Mouse (Mus musculus): ENCODE measurements around the gene Bsn. TPM values are rescaled to one million over a fixed set of nuclear protein-coding genes. Genes with fewer than 3 reads are reported as not detected.

Gene Bsn
- polyA plus RNA-seq, 1 experiment: 70.0 TPM

DNA sequence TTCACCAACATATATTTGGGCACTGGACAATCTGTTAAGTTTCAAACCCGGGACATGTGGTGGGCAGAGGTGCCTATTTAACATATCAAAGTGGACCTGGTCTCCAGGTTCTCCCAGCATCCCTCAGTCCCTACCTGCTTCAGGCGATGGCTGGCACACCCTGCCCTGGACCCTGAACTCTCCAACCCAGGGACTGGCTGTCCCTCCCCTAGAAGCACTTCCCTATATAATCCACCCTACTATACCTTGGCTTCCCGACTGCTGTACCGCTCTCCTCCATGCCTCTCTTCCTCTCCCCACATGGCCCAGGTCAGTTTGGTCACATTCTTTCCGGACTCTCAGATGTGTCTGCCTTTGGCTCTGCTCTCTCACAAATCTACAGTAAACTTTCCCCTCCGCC is 44.4 kb downstream of the Bsn start:
- H3K4me3 ChIP-seq (replicated peaks; ENCODE audit: insufficient read depth, low read depth, low read length): no peak overlapping the region
- H3K4me1 ChIP-seq (ENCODE audit: control insufficient read depth, insufficient read depth, low read length): peaks cover 70% of the 10 kb centered on the region
- DNase-seq: peak in 1 of 2 experiments; percentile 32
- WGBS: 41% methylated on average over 6 of the region's 6 CpGs
- H3K27me3 ChIP-seq (ENCODE audit: control insufficient read depth, insufficient read depth, low read length): no peaks in the 10 kb centered on the region
- peak overlapping the region; percentile 73 for H3K27ac ChIP-seq (ENCODE audit: insufficient read depth, low read length)
- TF ChIP-seq CTCF (IDR thresholded peaks at IDR 0.05; ENCODE audit: borderline replicate concordance, insufficient read depth, low read depth, low read length) (no peak), POLR2A (IDR thresholded peaks at IDR 0.05; ENCODE audit: borderline replicate concordance, insufficient read depth, low read length) (no peak)

DNA sequence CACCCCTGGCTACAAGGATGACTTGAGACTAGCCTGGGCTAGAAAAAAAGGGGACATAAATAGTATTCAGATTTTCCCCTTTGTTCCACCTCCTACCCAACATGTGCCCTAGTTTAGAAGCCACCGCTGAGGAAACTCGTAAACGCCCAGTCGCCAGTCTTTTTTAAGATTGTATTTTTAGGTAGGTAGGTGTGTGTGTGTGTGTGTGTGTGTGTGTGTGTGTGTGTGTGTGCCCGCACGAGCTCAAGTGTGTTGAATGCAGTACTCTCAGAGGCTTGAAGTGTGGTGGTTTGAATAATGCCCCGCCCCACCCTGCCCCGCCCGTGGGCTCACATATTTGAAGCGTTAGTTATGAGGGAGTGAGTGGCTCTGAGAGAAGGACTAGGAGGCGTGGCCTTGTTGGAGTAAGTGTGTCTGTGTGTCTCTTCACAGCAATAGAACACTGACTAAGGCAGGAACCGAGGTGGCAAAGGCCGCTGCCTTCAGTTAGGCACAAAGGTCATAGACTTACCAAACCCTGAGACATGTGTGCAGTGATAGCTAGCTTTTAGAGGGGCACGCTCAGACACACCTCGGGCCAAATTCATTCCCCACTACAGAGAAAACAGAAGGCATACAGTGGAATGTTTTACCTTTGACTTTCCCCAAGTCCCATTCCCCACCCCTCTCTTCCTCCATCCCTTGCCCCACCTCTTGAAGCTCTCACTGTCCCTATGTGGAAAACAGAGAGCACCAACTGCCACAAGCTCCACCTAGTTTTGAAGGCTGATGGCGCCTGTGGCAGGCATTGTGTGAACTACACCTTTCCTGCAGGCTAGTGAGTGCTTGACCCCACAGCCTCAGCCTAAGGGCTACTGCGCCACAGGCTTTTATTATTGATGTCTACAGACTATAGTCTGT is 45.6 kb downstream of the Bsn start:
- TF ChIP-seq POLR2A (IDR thresholded peaks at IDR 0.05; ENCODE audit: borderline replicate concordance, insufficient read depth, low read length): no peak
- no peak for TF ChIP-seq CTCF (IDR thresholded peaks at IDR 0.05; ENCODE audit: borderline replicate concordance, insufficient read depth, low read depth, low read length)
- H3K4me1 ChIP-seq (ENCODE audit: control insufficient read depth, insufficient read depth, low read length): peaks cover 76% of the 10 kb centered on the region

DNA sequence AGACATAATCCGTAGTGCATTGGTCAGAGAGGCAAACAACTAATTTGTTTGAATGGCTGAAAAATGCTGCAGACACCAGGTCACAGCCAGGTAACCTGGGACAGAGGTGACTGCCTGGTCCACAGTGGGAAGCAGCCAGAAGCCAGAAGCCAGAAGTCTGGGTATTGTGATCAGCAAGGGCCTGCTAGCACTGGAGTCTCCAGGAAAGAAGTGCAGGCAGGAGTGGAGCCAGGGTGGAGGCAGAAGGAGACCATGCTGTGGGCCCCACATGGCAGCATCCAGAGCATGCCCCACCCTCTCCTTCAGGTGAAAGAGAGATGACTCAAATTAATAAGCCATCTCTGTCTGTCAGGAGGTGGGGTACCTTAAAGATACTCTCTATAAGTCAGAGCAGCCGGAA is 46.7 kb downstream of the Bsn start:
- WGBS: 62% methylated on average over 2 of the region's 2 CpGs
- no peaks in the 10 kb centered on the region for H3K27me3 ChIP-seq (ENCODE audit: control insufficient read depth, insufficient read depth, low read length)
- H3K27ac ChIP-seq (ENCODE audit: insufficient read depth, low read length): peak overlapping the region; percentile 77
- no peak overlapping the region for H3K4me3 ChIP-seq (replicated peaks; ENCODE audit: insufficient read depth, low read depth, low read length)
- TF ChIP-seq POLR2A (IDR thresholded peaks at IDR 0.05; ENCODE audit: borderline replicate concordance, insufficient read depth, low read length): no peak
- TF ChIP-seq CTCF (IDR thresholded peaks at IDR 0.05; ENCODE audit: borderline replicate concordance, insufficient read depth, low read depth, low read length): no peak
- DNase-seq: peak; percentile 50 to 62
- H3K4me1 ChIP-seq (ENCODE audit: control insufficient read depth, insufficient read depth, low read length): peaks cover 79% of the 10 kb centered on the region

More for the DNA sequence above, 45.6 kb downstream of the Bsn start:
- whole genome bisulfite sequencing: 59% methylated on average over 17 of the region's 17 CpGs
- no peaks in the 10 kb centered on the region for H3K27me3 ChIP-seq (ENCODE audit: control insufficient read depth, insufficient read depth, low read length)
- no peak overlapping the region for H3K4me3 ChIP-seq (replicated peaks; ENCODE audit: insufficient read depth, low read depth, low read length)
- peak in 1 of 2 experiments; percentile 27 for DNase-seq
- H3K27ac ChIP-seq (ENCODE audit: insufficient read depth, low read length): peak overlapping the region; percentile 73

DNA sequence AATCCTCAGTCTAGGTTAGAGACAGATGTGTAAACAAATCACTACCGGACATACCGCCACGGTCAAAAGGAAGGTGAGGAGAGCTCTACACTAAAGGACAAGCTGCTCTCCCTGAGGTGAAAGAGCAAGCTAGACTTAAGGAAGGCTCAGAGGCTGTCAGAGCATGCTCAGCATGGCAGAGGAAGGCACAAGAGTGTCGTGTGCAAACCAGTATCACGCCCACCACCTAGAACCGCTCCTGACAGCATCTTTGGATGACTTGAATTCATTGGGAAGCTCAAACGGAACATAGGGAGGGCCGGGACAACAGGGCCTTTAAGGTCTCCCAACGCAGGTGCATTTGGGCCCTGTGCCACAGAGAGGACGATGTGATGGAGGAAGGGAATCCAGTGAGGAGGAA is 48.8 kb downstream of the Bsn start:
- TF ChIP-seq CTCF (IDR thresholded peaks at IDR 0.05; ENCODE audit: borderline replicate concordance, insufficient read depth, low read depth, low read length) (no peak), POLR2A (IDR thresholded peaks at IDR 0.05; ENCODE audit: borderline replicate concordance, insufficient read depth, low read length) (no peak)
- Histone ChIP-seq H3K27me3 (ENCODE audit: control insufficient read depth, insufficient read depth, low read length) (no peaks in the 10 kb centered on the region), H3K4me1 (ENCODE audit: control insufficient read depth, insufficient read depth, low read length) (peaks cover 80% of the 10 kb centered on the region), H3K27ac (ENCODE audit: insufficient read depth, low read length) (peak overlapping the region; percentile 81), H3K4me3 (replicated peaks; ENCODE audit: insufficient read depth, low read depth, low read length) (no peak overlapping the region)
- WGBS: 45% methylated on average over 10 of the region's 10 CpGs
- no peak for DNase-seq

DNA sequence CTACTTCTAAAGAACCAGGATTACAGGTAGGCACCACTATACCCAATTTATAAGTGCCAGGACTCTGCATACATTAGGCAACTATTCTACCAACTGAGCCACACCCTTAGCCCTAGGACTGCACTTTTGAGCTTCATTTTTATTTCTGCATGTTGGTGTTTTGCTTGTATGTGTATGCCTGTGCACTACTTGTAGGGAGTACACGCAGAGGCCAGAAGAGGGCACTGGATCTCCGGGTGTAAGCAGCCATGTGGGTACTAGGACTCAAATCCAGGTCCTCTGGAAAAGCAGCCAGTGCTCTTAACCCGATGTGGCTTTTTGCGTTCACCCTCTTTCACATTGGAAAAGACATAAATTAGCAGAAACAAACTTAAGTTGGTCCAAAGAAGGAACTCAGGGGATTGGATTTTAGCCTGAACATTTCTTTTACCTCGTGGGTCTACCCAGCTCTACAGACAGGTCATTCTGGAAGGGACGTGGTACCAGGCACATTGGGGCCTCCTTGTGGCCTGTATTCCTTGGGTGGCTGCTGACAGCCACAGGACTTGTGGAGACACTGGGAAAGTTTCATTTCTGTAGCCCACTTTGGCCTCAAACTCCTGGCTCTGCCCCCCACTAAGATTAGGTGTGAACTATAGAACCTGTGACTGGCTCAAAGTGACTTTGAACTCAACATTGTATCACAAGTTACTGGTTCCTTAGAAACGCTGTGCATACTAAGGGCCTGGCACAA is 50.1 kb downstream of the Bsn start:
- WGBS: 29% methylated on average over 7 of the region's 7 CpGs
- peak; percentile 72 to 78 for DNase-seq
- Histone ChIP-seq H3K27me3 (ENCODE audit: control insufficient read depth, insufficient read depth, low read length) (no peaks in the 10 kb centered on the region), H3K4me3 (replicated peaks; ENCODE audit: insufficient read depth, low read depth, low read length) (no peak overlapping the region), H3K27ac (ENCODE audit: insufficient read depth, low read length) (peak overlapping the region; percentile 90; the same call in 1 of the 2 replicates), H3K4me1 (ENCODE audit: control insufficient read depth, insufficient read depth, low read length) (peaks cover 77% of the 10 kb centered on the region)
- TF ChIP-seq POLR2A (IDR thresholded peaks at IDR 0.05; ENCODE audit: borderline replicate concordance, insufficient read depth, low read length): no peak
- TF ChIP-seq CTCF (IDR thresholded peaks at IDR 0.05; ENCODE audit: borderline replicate concordance, insufficient read depth, low read depth, low read length): peak; percentile 67

DNA sequence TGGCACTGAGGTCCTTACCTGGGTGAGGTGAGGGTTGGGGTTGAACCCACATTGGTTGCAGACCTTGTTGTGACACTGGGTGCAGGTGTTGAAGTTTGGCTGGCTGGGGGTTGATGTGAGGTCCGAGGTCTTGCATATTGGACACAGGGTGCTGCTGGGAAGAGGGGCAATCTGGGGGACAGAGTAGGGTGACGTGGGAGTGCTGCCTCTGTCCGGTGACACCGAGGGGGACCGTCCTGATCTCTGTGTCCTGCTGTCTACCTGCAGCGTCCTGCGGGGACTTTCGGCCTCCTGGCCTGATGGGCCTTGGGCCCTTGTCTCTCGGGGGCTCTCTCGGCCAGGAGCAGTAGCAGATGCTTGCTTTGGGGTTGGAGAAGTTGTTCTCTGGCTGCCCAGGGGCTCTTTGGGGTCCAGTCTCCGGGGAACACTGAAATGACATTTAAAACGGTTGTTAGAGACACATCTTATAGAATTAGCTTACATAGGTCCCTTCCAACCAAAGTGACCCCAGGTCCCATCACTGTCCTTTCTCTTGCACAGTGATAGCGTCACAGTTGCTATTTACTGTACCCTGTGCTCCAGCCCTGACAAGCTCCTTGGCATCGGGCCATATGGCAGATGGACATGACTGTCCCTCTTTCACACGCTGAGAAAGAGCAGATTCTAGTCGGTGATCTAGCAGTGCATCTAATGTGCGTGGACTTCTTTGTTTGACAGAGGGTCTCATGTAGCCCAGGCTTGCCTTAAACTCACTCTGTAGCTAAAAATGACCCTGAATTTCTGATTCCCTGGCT is 50.8 kb downstream of the Bsn start:
- Histone ChIP-seq H3K4me3 (replicated peaks; ENCODE audit: insufficient read depth, low read depth, low read length) (no peak overlapping the region), H3K4me1 (ENCODE audit: control insufficient read depth, insufficient read depth, low read length) (peaks cover 70% of the 10 kb centered on the region), H3K27ac (ENCODE audit: insufficient read depth, low read length) (peak overlapping the region; percentile 90), H3K27me3 (ENCODE audit: control insufficient read depth, insufficient read depth, low read length) (no peaks in the 10 kb centered on the region)
- TF ChIP-seq POLR2A (IDR thresholded peaks at IDR 0.05; ENCODE audit: borderline replicate concordance, insufficient read depth, low read length) (peak; percentile 11; the same call in 1 of the 2 replicates), CTCF (IDR thresholded peaks at IDR 0.05; ENCODE audit: borderline replicate concordance, insufficient read depth, low read depth, low read length) (no peak)
- WGBS: 18% methylated on average over 17 of the region's 17 CpGs
- DNase-seq: peak; percentile 95 to 97

DNA sequence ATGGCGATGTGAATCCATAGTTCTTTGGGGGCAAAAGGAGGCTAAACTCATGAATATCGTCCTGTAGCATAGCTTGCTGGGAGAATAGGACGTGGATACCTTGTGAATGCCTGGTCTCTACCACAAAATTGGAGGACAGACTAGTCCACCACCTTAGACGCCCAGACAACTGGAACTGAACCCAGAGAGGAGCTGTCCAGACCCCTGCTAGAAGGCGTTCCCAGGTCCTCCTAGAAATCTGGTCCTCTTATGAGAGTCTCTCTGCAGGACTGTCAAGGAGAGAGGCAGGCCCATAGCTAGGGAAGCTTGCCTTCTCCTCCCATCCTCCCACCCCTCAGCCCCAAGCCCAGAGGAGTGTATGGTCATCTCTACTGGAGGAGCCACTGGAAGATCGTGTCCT is 52.1 kb downstream of the Bsn start:
- peak overlapping the region; percentile 90 for H3K27ac ChIP-seq (ENCODE audit: insufficient read depth, low read length)
- 80% methylated on average over 6 of the region's 6 CpGs for WGBS

More for the DNA sequence above, 52.1 kb downstream of the Bsn start:
- no peak overlapping the region for H3K4me3 ChIP-seq (replicated peaks; ENCODE audit: insufficient read depth, low read depth, low read length)
- TF ChIP-seq CTCF (IDR thresholded peaks at IDR 0.05; ENCODE audit: borderline replicate concordance, insufficient read depth, low read depth, low read length): no peak
- TF ChIP-seq POLR2A (IDR thresholded peaks at IDR 0.05; ENCODE audit: borderline replicate concordance, insufficient read depth, low read length): no peak
- DNase-seq: no peak
- H3K27me3 ChIP-seq (ENCODE audit: control insufficient read depth, insufficient read depth, low read length): no peaks in the 10 kb centered on the region
- peaks cover 65% of the 10 kb centered on the region for H3K4me1 ChIP-seq (ENCODE audit: control insufficient read depth, insufficient read depth, low read length)
